Mouse (Mus musculus) thymus, postnatal 36 days (tissue): ENCODE data around the gene Tsga13.

Experiments used
- DNase-seq, 2 experiments: peaks; one replicate each; pipeline ENCODE4 v3.0.0; 2022; ENCODE audit warnings: mixed read lengths in 2 of 2

Tsga13 gene

DNA sequence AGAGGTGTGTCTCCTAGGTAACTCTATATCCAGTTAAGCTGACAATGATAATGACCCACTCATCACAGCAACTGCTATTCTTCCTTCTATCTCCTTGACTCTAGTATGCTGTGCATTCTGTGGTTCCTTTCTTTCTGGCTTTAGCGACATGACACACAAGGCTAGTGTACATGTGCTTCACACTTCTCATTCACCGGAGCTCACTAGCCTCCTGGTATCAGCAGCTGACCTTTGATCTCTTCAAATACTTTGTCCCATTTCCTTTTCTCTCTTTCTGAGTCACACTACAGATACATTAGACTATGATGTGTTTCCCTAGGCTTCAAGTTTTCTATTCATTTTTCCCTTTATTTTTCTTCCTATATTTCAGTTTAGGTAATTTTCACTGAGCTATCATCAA lies 60.2 kb downstream of the Tsga13 start:
- DNase-seq = no peak

DNA sequence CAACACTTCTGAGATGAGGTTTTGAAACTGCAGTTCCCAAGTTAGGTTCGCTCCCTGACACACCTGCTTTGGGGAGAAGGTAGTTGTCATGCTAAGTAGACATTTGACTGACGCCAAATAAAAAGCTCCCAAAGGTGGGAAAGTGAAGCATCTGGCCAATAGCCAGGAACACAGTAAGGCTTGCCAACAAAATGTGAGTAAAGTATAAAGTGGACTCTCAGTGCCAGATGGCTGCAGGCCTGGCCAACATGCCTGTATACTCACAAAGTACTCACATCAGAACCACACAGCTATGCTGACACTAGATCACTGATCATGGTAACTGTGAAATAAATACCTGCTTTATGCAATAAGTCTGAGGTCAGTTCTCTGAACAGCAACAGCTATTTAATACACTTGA lies 65.6 kb downstream of the Tsga13 start:
- DNase-seq = no peak
